Mouse (Mus musculus): ENCODE data around the gene Arpc5. TPM values are rescaled to one million over a fixed set of nuclear protein-coding genes. Genes with fewer than 3 reads are reported as not detected.
"Not testable (repeated sequence)": the region's sequence is repeated elsewhere in the genome, so short reads cannot be mapped to it uniquely, and the experiment has no call there.

The Arpc5 gene
- total RNA-seq, 1 experiment from 2014 or later = 104 TPM

GRCm38 (mm10) chr1:152779071-152779737, 12.9 kb downstream of the Arpc5 start:
- peak; percentile 91 for DNase-seq

GRCm38 (mm10) chr1:152784620-152785019, 18.3 kb downstream of the Arpc5 start:
- no peak for DNase-seq

GRCm38 (mm10) chr1:152785446-152785845, 19.1 kb downstream of the Arpc5 start:
- not testable (repeated sequence) for DNase-seq

- no peak for DNase-seq
These were observed 20.6 kb downstream of the Arpc5 start for GRCm38 (mm10) chr1:152786953-152787352.

- DNase-seq = no peak
These were observed 21.8 kb downstream of the Arpc5 start for GRCm38 (mm10) chr1:152788121-152788660.

GRCm38 (mm10) chr1:152790254-152790653, 23.9 kb downstream of the Arpc5 start:
- DNase-seq = peak; percentile 56

- peak; percentile 17 for DNase-seq
These were observed 24.5 kb downstream of the Arpc5 start for GRCm38 (mm10) chr1:152790821-152791220.

- DNase-seq = peak; percentile 63
These were observed 24.9 kb downstream of the Arpc5 start for GRCm38 (mm10) chr1:152791269-152791668.

GRCm38 (mm10) chr1:152792736-152793494, 26.6 kb downstream of the Arpc5 start:
- no peak for DNase-seq

- DNase-seq = no peak
These were observed 27.3 kb downstream of the Arpc5 start for GRCm38 (mm10) chr1:152793495-152794130.

GRCm38 (mm10) chr1:152795688-152796255, 29.4 kb downstream of the Arpc5 start:
- DNase-seq = no peak

- DNase-seq = no peak
These were observed 30.4 kb downstream of the Arpc5 start for GRCm38 (mm10) chr1:152796683-152797263.

GRCm38 (mm10) chr1:152798125-152798524, 31.8 kb downstream of the Arpc5 start:
- no peak for DNase-seq

- peak; percentile 24 for DNase-seq
These were observed 33.6 kb downstream of the Arpc5 start, which contains the start of gene Ncf2 for GRCm38 (mm10) chr1:152799897-152800296. Gene Ncf2 (plus strand): TSS chr1:152800194.

- no peak for DNase-seq
These were observed 34.4 kb downstream of the Arpc5 start for GRCm38 (mm10) chr1:152800633-152801176.

GRCm38 (mm10) chr1:152804907-152805306, 38.6 kb downstream of the Arpc5 start:
- DNase-seq = no peak

GRCm38 (mm10) chr1:152807619-152808391, 41.5 kb downstream of the Arpc5 start:
- DNase-seq = no peak

- no peak for DNase-seq
These were observed 42.0 kb downstream of the Arpc5 start for GRCm38 (mm10) chr1:152808392-152808680.

GRCm38 (mm10) chr1:152809541-152810252, 43.4 kb downstream of the Arpc5 start:
- peak; percentile 30 for DNase-seq

All from adrenal gland, postnatal 14 days (tissue).